Mouse (Mus musculus) heart, adult 2 months (tissue): ENCODE data around the gene Parp16. TPM values are rescaled to one million over a fixed set of nuclear protein-coding genes. Genes with fewer than 3 reads are reported as not detected.
A peak's percentile ranks its signal among the peaks of the same experiment; 100 is the strongest.

Experiments used
- DNase-seq, 2 experiments: peaks; one replicate each; pipeline ENCODE4 v3.0.0; 2021
- H3K27ac ChIP-seq: fragments of 200-600 bp; 2 replicates; pipeline ENCODE4 v1.8.1; 2022
- H3K27me3 ChIP-seq: fragments of 200-500 bp; 2 replicates; pipeline ENCODE4 v1.6.1; 2012; ENCODE audit warnings: mild to moderate bottlenecking, low read length, inconsistent platforms, mixed read lengths; ENCODE audit not compliant: control insufficient read depth, insufficient read depth
- H3K36me3 ChIP-seq: fragments of 200-500 bp; 2 replicates; pipeline ENCODE4 v1.6.1; 2012; ENCODE audit warnings: low read length, inconsistent platforms; ENCODE audit not compliant: control insufficient read depth, insufficient read depth
- H3K4me1 ChIP-seq: fragments of 200-500 bp; 2 replicates; pipeline ENCODE4 v1.6.1; 2011; ENCODE audit warnings: low read length; ENCODE audit not compliant: control insufficient read depth, insufficient read depth
- H3K4me3 ChIP-seq: fragments of 200-600 bp; 2 replicates; pipeline ENCODE4 v1.8.1; 2022
- H3K79me2 ChIP-seq: fragments of 200-500 bp; replicated peaks from 2 replicates; pipeline ENCODE4 v1.6.1; 2012; ENCODE audit warnings: mild to moderate bottlenecking, inconsistent platforms, low read length, moderate library complexity, mixed read lengths; ENCODE audit not compliant: control insufficient read depth, insufficient read depth
- H3K9ac ChIP-seq: fragments of 200-500 bp; 2 replicates; pipeline ENCODE4 v1.6.1; 2012; ENCODE audit warnings: low read depth, mild to moderate bottlenecking, control low read depth, inconsistent platforms, low read length, mixed read lengths
- CTCF ChIP-seq: fragments of 200-600 bp; IDR thresholded peaks from 2 replicates; pipeline ENCODE4 v1.8.1; 2022; ENCODE audit warnings: antibody characterized with exemption, mild to moderate bottlenecking, moderate library complexity
- EP300 ChIP-seq: fragments of 200-500 bp; IDR thresholded peaks from 2 replicates; pipeline ENCODE4 v1.6.1; 2011; ENCODE audit warnings: low read depth, low read length, control low read depth; ENCODE audit not compliant: insufficient read depth
- POLR2A ChIP-seq: fragments of 200-500 bp; IDR thresholded peaks from 2 replicates; pipeline ENCODE4 v1.6.1; 2011; ENCODE audit warnings: mild to moderate bottlenecking, low read depth, low read length, control low read depth; ENCODE audit not compliant: insufficient read depth
- WGBS: fragments of 180-500 bp; shearing (Covaris S2); methylation state at CpG from one replicate; pipeline ENCODE4 v1.1.7; 2018; 5-methylcytosine and 5-hydroxymethylcytosine counted together
- intact Hi-C: fragments of 180-260 bp; cut with DNase I; formaldehyde crosslinking; loops from one replicate; pipeline ENCODE4 v1.15.1; 2025
- polyA plus RNA-seq: library from polyadenylated mRNA; depleted of rRNA; stranded (reverse); fragments of >200 nt; gene quantifications from 2 replicates; pipeline ENCODE4 v1.2.3, GENCODE M21; 2012
- total RNA-seq, 2 experiments: library from RNA; stranded (reverse); gene quantifications; 2 replicates each; pipeline ENCODE4 v1.2.3; 2021

The Parp16 gene
- total and polyA plus RNA-seq, 3 experiments, result 2.6 to 3.7 (median 3.1) TPM

DNA sequence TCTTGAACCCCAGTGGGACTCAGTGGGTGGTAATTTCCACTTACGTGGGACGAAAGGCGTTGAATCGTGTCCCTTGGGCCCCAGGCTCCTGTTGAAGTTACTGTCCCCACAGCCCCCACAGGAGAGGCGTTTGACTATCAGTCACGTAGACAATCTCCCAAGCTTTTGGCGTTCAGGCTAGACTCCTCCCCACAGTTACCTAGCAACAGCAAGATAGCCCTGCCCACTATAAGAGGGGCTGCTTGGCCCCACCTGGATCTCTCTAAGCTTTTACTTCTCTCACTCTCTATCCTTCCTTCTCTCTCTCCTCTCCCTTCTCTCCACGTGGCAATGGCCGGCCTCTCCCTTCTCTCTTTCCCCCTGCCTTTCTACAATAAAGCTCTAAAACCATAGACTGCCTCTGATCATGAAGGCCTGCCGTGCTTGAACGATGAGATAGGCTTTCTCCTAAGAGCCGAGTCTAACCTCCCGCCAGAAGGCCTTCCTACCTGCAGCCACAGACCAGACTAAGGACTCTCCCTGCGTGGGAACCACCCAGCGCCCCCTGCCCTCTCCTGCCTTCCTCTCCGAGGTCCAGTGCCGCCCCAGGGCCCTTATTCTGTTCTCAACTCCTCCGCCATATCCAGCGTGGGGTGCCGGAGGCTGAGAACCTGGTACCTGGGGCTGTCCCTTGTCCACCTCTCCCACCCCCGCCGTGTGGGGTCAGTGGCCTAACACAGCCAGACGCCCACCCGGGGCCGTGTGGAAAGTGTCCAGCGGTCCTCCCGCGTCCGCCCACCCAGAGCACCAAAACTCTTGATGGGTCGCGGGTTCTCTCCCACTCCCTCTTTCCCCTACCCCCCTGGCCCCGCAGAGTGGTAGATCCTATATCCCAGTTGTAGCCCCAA is 13.4 kb downstream of the Parp16 start:
- H3K36me3 ChIP-seq, result no peaks in the 10 kb centered on the region
- H3K27ac ChIP-seq, result no peak overlapping the region
- no peaks in the 10 kb centered on the region for H3K27me3 ChIP-seq
- 93% methylated on average over 32 of the region's 32 CpGs for WGBS
- peaks cover 5% of the 10 kb centered on the region for H3K4me1 ChIP-seq
- no peak overlapping the region for H3K9ac ChIP-seq
- H3K4me3 ChIP-seq, result no peak overlapping the region
- intact Hi-C loops, result no loop called here
- TF ChIP-seq POLR2A, result no peak
- no peak for TF ChIP-seq EP300
- no peak for TF ChIP-seq CTCF
- no peaks in the 10 kb centered on the region for H3K79me2 ChIP-seq
- no peak for DNase-seq

DNA sequence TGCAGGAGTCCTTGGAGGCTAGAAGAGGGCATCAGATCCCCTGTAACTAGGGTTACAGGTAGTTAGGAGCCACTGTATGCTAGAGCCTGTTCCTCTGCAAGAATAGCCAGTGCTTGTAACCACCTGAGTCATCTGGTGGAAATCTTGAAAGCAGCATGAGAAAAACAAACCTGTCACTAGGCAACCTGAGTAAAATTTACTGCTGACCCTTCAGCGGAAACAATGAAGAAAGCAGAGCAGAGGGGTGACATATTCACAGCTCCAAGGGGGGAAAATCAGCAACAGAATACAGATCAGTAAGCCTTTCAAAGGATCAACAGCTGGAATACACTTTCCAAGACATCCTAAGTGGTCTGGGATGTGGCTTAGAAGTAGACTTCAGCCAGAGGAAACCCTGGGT is 16.4 kb downstream of the Parp16 start:
- H3K4me1 ChIP-seq, result peaks cover 6% of the 10 kb centered on the region
- H3K9ac ChIP-seq, result no peak overlapping the region
- intact Hi-C loops, result no loop called here
- H3K4me3 ChIP-seq, result no peak overlapping the region
- WGBS, result 69% methylated on average over 1 of the region's 1 CpGs
- DNase-seq, result no peak
- H3K27ac ChIP-seq, result no peak overlapping the region
- H3K27me3 ChIP-seq, result no peaks in the 10 kb centered on the region
- H3K79me2 ChIP-seq, result no peaks in the 10 kb centered on the region
- TF ChIP-seq EP300 (no peak), CTCF (no peak), POLR2A (no peak)
- H3K36me3 ChIP-seq, result no peaks in the 10 kb centered on the region

- intact Hi-C loops, result loop anchor here (2.0 kb wide), 1 partner anchor 20 kb away; the partner anchor contains the start of gene Parp16
- Histone ChIP-seq H3K79me2 (no peaks in the 10 kb centered on the region), H3K36me3 (peaks cover 3% of the 10 kb centered on the region; the same call in 1 of the 2 replicates), H3K9ac (peak overlapping the region; percentile 86), H3K27ac (peak overlapping the region; percentile 89), H3K27me3 (no peaks in the 10 kb centered on the region), H3K4me1 (peaks cover 13% of the 10 kb centered on the region), H3K4me3 (peak overlapping the region; percentile 74)
- peak; percentile 52; the same call in 1 of the 2 replicates for TF ChIP-seq EP300
- TF ChIP-seq POLR2A, result no peak
- TF ChIP-seq CTCF, result no peak
- no peak for DNase-seq
- WGBS, result 13% methylated on average over 10 of the region's 10 CpGs
Measured at GRCm38 (mm10) chr9:65214425-65214777, 19.2 kb downstream of the Parp16 start.

DNA sequence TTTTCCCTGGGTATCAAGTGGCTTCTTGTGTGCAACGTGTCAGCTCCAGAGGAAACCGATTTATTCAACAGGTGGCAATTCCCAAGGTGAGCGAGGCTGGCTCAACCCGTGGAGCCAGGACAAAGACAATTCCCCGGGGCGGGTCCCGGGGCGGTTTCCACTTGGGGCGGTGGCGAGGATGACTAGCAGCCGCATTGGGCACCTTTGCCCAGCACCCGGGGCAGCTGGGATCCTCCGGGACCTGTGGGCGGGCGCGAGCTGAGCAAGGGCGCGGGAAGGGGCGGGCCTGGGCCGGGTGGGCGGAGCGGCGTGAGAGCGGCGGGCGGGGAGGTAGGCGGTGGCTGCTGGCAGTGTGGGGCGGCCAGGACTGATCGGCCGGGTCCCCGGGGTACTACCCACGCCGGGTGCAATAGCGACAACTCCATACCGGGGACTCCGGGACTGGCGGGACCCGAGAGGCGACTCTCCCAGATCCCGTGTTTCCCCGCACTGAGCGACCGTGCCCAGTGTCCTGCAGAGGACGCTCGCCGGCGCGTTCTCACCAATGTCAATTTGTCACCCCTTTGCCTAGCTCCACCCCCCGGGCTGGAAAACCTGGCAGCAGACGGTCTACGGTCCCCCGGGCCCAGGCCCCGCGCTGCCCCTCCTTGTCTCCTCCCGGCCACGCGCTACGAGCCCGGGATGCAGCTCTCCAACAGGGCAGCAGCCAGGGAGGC is 19.8 kb downstream of the Parp16 start:
- peaks cover 3% of the 10 kb centered on the region; the same call in 1 of the 2 replicates for H3K36me3 ChIP-seq
- peaks cover under 1% of the 10 kb centered on the region; the same call in 1 of the 2 replicates for H3K79me2 ChIP-seq
- peak overlapping the region; percentile 74 for H3K4me3 ChIP-seq
- 1% methylated on average over 49 of the region's 59 CpGs for WGBS
- peak; percentile 91 to 93 for DNase-seq
- intact Hi-C loops, result loop anchor here (2.0 kb wide), 1 partner anchor 20 kb away; the partner anchor contains the start of gene Parp16
- peak overlapping the region; percentile 89 for H3K27ac ChIP-seq
- TF ChIP-seq CTCF, result peak; percentile 69
- no peak for TF ChIP-seq EP300
- TF ChIP-seq POLR2A, result peak; percentile 59
- peak overlapping the region; percentile 86 for H3K9ac ChIP-seq
- H3K4me1 ChIP-seq, result peaks cover 13% of the 10 kb centered on the region
- H3K27me3 ChIP-seq, result no peaks in the 10 kb centered on the region

DNA sequence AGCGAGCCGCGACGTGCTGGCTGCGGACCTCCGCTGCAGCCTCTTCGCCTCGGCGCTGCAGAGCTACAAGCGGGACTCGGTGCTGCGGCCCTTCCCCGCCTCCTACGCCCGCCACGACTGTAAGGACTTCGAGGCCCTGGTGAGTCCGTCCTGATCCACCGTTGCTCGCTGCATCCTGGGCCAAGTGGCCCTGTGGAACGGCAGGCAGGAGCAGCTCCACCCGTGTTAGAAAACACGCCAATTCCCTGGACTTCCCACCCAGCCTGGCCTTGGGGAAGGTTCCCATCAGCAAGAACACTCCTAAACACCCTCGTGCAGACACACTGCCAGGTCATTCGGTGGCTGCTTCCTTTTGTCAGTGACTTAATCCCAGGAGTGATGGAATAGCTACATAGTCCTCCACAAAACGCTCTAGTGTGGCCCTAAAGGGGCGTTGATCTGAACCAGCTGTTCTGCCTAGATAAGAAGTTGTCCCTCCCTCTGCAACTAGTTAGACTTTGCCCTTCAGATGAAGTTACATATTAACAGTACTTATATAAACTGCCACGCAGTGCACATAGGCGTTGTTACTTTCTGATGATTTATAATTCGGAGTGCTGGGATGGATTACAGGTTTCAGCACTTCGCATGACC is 20.5 kb downstream of the Parp16 start:
- H3K4me1 ChIP-seq, result peaks cover 13% of the 10 kb centered on the region
- peak overlapping the region; percentile 74 for H3K4me3 ChIP-seq
- H3K36me3 ChIP-seq, result peaks cover 3% of the 10 kb centered on the region; the same call in 1 of the 2 replicates
- intact Hi-C loops, result loop anchor here (2.0 kb wide), 1 partner anchor 21 kb away; the partner anchor contains the start of gene Parp16
- H3K9ac ChIP-seq, result peak overlapping the region; percentile 86
- no peak for DNase-seq
- peaks cover 3% of the 10 kb centered on the region; the same call in 1 of the 2 replicates for H3K79me2 ChIP-seq
- TF ChIP-seq CTCF (no peak), POLR2A (no peak), EP300 (no peak)
- 11% methylated on average over 31 of the region's 31 CpGs for WGBS
- peak overlapping the region; percentile 89 for H3K27ac ChIP-seq
- H3K27me3 ChIP-seq, result no peaks in the 10 kb centered on the region
